Mouse (Mus musculus) ovary, postnatal 36 days (tissue): Measurements from ENCODE around the gene Smim26.

Experiments used
- DNase-seq: peaks from one replicate; pipeline ENCODE4 v3.0.0; 2022; ENCODE audit warnings: low spot score, mixed read lengths

Smim26 gene

GRCm38 (mm10) chr2:144637204-144637603 lies 43.4 kb downstream of the Smim26 start:
- DNase-seq: no peak

DNA sequence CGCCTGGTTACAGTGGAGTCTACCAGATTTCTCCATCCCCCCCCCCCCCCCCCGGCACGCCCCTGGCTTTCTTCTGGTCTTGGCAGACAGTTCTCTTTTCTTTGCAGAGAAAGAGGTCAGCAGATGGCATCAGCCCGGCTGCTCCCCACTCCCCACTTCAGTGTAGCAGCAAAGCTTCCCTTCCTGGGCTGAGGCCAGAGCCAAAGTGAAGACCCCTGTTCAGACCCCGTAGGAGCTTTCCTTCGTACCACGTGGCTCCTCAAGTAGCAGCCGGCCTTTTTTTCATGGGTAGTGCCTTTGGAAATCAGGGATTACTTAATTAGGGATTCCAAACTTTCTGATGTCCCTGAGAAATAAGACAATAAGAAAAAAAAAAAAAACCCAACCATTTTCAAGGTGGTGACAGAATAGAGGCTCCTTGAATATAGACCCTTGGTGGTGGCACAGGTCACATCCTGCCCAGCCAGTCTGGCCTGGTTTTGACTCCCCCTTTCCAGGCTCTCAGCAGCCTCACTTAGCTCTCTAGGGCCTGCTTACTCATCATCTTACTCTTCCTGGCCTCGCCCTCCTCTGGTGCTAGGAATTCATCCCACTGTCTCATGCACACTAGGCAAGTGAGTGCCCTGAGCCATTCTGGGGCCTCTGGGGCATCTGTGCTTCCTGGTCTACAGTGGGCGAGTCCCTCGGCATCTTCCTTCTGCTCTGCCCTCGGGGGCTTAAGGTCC lies 44.0 kb downstream of the Smim26 start:
- no peak for DNase-seq

DNA sequence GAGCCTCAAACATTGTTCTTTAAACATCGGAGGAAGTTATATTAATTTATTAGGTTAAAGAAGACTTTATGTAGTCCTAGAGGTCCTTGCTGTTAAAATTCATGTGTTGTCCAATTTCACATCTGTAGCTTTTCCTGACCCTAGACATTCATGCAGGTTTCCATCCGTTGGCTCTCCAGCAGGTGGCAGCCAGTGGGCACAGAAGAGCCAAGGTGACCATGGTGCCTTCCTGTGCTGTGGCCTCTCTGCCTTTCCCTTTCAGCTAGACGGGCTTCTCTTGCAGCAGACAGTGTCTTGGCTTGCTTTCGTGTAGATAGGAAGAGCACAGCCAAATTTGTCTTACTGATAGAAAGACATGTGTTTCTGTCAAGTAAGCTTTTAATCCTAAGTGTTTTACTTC lies 44.9 kb downstream of the Smim26 start:
- DNase-seq: peak; percentile 24

DNA sequence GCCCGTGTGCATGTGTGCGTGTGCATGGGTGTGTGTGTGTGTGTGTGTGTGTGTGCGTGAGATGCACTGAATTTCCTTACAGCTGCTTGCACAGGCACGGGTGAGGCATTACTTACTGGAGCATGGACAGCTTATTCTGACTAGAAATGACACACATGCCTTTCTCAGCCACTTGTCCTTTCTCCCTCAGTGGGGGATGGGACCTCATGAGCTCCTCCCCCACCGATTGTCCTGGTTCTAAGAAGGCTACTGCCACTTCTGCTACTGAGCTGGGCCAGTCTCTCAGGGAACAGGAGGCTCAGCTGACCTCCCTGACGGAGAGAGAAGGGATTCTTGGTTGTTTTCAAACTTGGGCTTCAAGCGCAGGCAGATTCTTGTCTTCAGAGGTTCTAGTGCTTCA lies 46.2 kb downstream of the Smim26 start:
- DNase-seq: no peak

- DNase-seq: no peak
Measured at GRCm38 (mm10) chr2:144641991-144642390, 48.1 kb downstream of the Smim26 start.
